Mouse (Mus musculus): ENCODE results near the gene Stac. TPM values are rescaled to one million over a fixed set of nuclear protein-coding genes. Genes with fewer than 3 reads are reported as not detected.
A peak's percentile ranks its signal among the peaks of the same experiment; 100 is the strongest.

The Stac gene
- polyA plus RNA-seq, 1 experiment from 2014 or later = 2.8 TPM

- Histone ChIP-seq H3K4me3 (ENCODE audit: low read length) (no peak overlapping the region), H3K27ac (ENCODE audit: low read length) (no peak overlapping the region), H3K9ac (ENCODE audit: low read depth, low read length) (no peak overlapping the region), H3K9me3 (ENCODE audit: control insufficient read depth, low read length) (no peaks in the 10 kb centered on the region), H3K4me1 (ENCODE audit: control insufficient read depth, insufficient read depth, low read length) (no peaks in the 10 kb centered on the region), H3K27me3 (replicated peaks; ENCODE audit: control insufficient read depth, insufficient read depth, low read length) (no peaks in the 10 kb centered on the region), H3K36me3 (ENCODE audit: control insufficient read depth, insufficient read depth, low read length) (no peaks in the 10 kb centered on the region), H3K4me2 (ENCODE audit: low read depth, low read length) (no peak overlapping the region)
- WGBS = 79% methylated on average over 4 of the region's 4 CpGs
- no peak for ATAC-seq
Observed at GRCm38 (mm10) chr9:111632833-111633232, 57.3 kb downstream of the Stac start.

GRCm38 (mm10) chr9:111621191-111621590 is 69.0 kb downstream of the Stac start:
- Histone ChIP-seq H3K4me1 (ENCODE audit: control insufficient read depth, insufficient read depth, low read length) (no peaks in the 10 kb centered on the region), H3K4me2 (ENCODE audit: low read depth, low read length) (no peak overlapping the region), H3K36me3 (ENCODE audit: control insufficient read depth, insufficient read depth, low read length) (no peaks in the 10 kb centered on the region), H3K9me3 (ENCODE audit: control insufficient read depth, low read length) (no peaks in the 10 kb centered on the region), H3K27me3 (replicated peaks; ENCODE audit: control insufficient read depth, insufficient read depth, low read length) (no peaks in the 10 kb centered on the region), H3K4me3 (ENCODE audit: low read length) (no peak overlapping the region), H3K9ac (ENCODE audit: low read depth, low read length) (no peak overlapping the region), H3K27ac (ENCODE audit: low read length) (no peak overlapping the region)
- ATAC-seq = no peak
- 68% methylated on average over 2 of the region's 2 CpGs for WGBS

GRCm38 (mm10) chr9:111611341-111611740 is 78.8 kb downstream of the Stac start:
- no peak for ATAC-seq
- Histone ChIP-seq H3K9ac (ENCODE audit: low read depth, low read length) (no peak overlapping the region), H3K27ac (ENCODE audit: low read length) (no peak overlapping the region), H3K4me1 (ENCODE audit: control insufficient read depth, insufficient read depth, low read length) (no peaks in the 10 kb centered on the region), H3K4me3 (ENCODE audit: low read length) (no peak overlapping the region), H3K4me2 (ENCODE audit: low read depth, low read length) (no peak overlapping the region), H3K9me3 (ENCODE audit: control insufficient read depth, low read length) (no peaks in the 10 kb centered on the region), H3K36me3 (ENCODE audit: control insufficient read depth, insufficient read depth, low read length) (no peaks in the 10 kb centered on the region), H3K27me3 (replicated peaks; ENCODE audit: control insufficient read depth, insufficient read depth, low read length) (no peaks in the 10 kb centered on the region)
- WGBS = 62% methylated on average over 3 of the region's 3 CpGs

- no peak overlapping the region for H3K4me2 ChIP-seq (ENCODE audit: low read depth, low read length)
- ATAC-seq = peak; percentile 38; the same call in 1 of the 2 replicates
- 51% methylated on average over 6 of the region's 6 CpGs for WGBS
Observed at GRCm38 (mm10) chr9:111608762-111609161, 81.4 kb downstream of the Stac start.

GRCm38 (mm10) chr9:111606603-111607002 is 83.5 kb downstream of the Stac start:
- Histone ChIP-seq H3K27ac (ENCODE audit: low read length) (no peak overlapping the region), H3K4me1 (ENCODE audit: control insufficient read depth, insufficient read depth, low read length) (no peaks in the 10 kb centered on the region), H3K9me3 (ENCODE audit: control insufficient read depth, low read length) (no peaks in the 10 kb centered on the region), H3K4me3 (ENCODE audit: low read length) (no peak overlapping the region), H3K4me2 (ENCODE audit: low read depth, low read length) (no peak overlapping the region), H3K9ac (ENCODE audit: low read depth, low read length) (no peak overlapping the region), H3K27me3 (replicated peaks; ENCODE audit: control insufficient read depth, insufficient read depth, low read length) (no peaks in the 10 kb centered on the region), H3K36me3 (ENCODE audit: control insufficient read depth, insufficient read depth, low read length) (no peaks in the 10 kb centered on the region)
- no peak for ATAC-seq
- 89% methylated on average over 8 of the region's 8 CpGs for WGBS

More at GRCm38 (mm10) chr9:111608762-111609161, 81.4 kb downstream of the Stac start:
- Histone ChIP-seq H3K27me3 (replicated peaks; ENCODE audit: control insufficient read depth, insufficient read depth, low read length) (no peaks in the 10 kb centered on the region), H3K9ac (ENCODE audit: low read depth, low read length) (no peak overlapping the region), H3K36me3 (ENCODE audit: control insufficient read depth, insufficient read depth, low read length) (no peaks in the 10 kb centered on the region), H3K4me1 (ENCODE audit: control insufficient read depth, insufficient read depth, low read length) (no peaks in the 10 kb centered on the region), H3K4me3 (ENCODE audit: low read length) (no peak overlapping the region), H3K27ac (ENCODE audit: low read length) (no peak overlapping the region), H3K9me3 (ENCODE audit: control insufficient read depth, low read length) (no peaks in the 10 kb centered on the region)

GRCm38 (mm10) chr9:111587527-111587926 is 102.6 kb downstream of the Stac start:
- Histone ChIP-seq H3K4me1 (ENCODE audit: control insufficient read depth, insufficient read depth, low read length) (no peaks in the 10 kb centered on the region), H3K9me3 (ENCODE audit: control insufficient read depth, low read length) (no peaks in the 10 kb centered on the region), H3K36me3 (ENCODE audit: control insufficient read depth, insufficient read depth, low read length) (no peaks in the 10 kb centered on the region), H3K4me2 (ENCODE audit: low read depth, low read length) (no peak overlapping the region), H3K4me3 (ENCODE audit: low read length) (no peak overlapping the region), H3K27ac (ENCODE audit: low read length) (no peak overlapping the region), H3K9ac (ENCODE audit: low read depth, low read length) (no peak overlapping the region), H3K27me3 (replicated peaks; ENCODE audit: control insufficient read depth, insufficient read depth, low read length) (no peaks in the 10 kb centered on the region)
- 80% methylated on average over 2 of the region's 2 CpGs for WGBS
- no peak for ATAC-seq

- Histone ChIP-seq H3K9me3 (ENCODE audit: control insufficient read depth, low read length) (no peaks in the 10 kb centered on the region), H3K9ac (ENCODE audit: low read depth, low read length) (no peak overlapping the region), H3K27ac (ENCODE audit: low read length) (no peak overlapping the region), H3K27me3 (replicated peaks; ENCODE audit: control insufficient read depth, insufficient read depth, low read length) (no peaks in the 10 kb centered on the region), H3K4me2 (ENCODE audit: low read depth, low read length) (no peak overlapping the region), H3K4me3 (ENCODE audit: low read length) (no peak overlapping the region), H3K36me3 (ENCODE audit: control insufficient read depth, insufficient read depth, low read length) (no peaks in the 10 kb centered on the region), H3K4me1 (ENCODE audit: control insufficient read depth, insufficient read depth, low read length) (no peaks in the 10 kb centered on the region)
- WGBS = 67% methylated on average over 9 of the region's 9 CpGs
- no peak for ATAC-seq
Observed at GRCm38 (mm10) chr9:111578784-111579183, 111.4 kb downstream of the Stac start.

- H3K9ac ChIP-seq (ENCODE audit: low read depth, low read length) = no peak overlapping the region
- no peak overlapping the region for H3K27ac ChIP-seq (ENCODE audit: low read length)
- no peaks in the 10 kb centered on the region for H3K4me1 ChIP-seq (ENCODE audit: control insufficient read depth, insufficient read depth, low read length)
- H3K9me3 ChIP-seq (ENCODE audit: control insufficient read depth, low read length) = no peaks in the 10 kb centered on the region
- H3K4me3 ChIP-seq (ENCODE audit: low read length) = no peak overlapping the region
- no peaks in the 10 kb centered on the region for H3K27me3 ChIP-seq (replicated peaks; ENCODE audit: control insufficient read depth, insufficient read depth, low read length)
- no peaks in the 10 kb centered on the region for H3K36me3 ChIP-seq (ENCODE audit: control insufficient read depth, insufficient read depth, low read length)
- no peak overlapping the region for H3K4me2 ChIP-seq (ENCODE audit: low read depth, low read length)
- ATAC-seq = no peak
- WGBS = 74% methylated on average over 6 of the region's 6 CpGs
Observed at GRCm38 (mm10) chr9:111577453-111577852, 112.7 kb downstream of the Stac start.

- Histone ChIP-seq H3K36me3 (ENCODE audit: control insufficient read depth, insufficient read depth, low read length) (no peaks in the 10 kb centered on the region), H3K4me3 (ENCODE audit: low read length) (no peak overlapping the region), H3K27ac (ENCODE audit: low read length) (no peak overlapping the region), H3K9ac (ENCODE audit: low read depth, low read length) (no peak overlapping the region), H3K9me3 (ENCODE audit: control insufficient read depth, low read length) (no peaks in the 10 kb centered on the region), H3K4me1 (ENCODE audit: control insufficient read depth, insufficient read depth, low read length) (no peaks in the 10 kb centered on the region), H3K27me3 (replicated peaks; ENCODE audit: control insufficient read depth, insufficient read depth, low read length) (no peaks in the 10 kb centered on the region), H3K4me2 (ENCODE audit: low read depth, low read length) (no peak overlapping the region)
- WGBS = 43% methylated on average over 4 of the region's 4 CpGs
- no peak for ATAC-seq
Observed at GRCm38 (mm10) chr9:111575889-111576288, 114.3 kb downstream of the Stac start.

GRCm38 (mm10) chr9:111573836-111574235 is 116.3 kb downstream of the Stac start:
- Histone ChIP-seq H3K36me3 (ENCODE audit: control insufficient read depth, insufficient read depth, low read length) (no peaks in the 10 kb centered on the region), H3K9ac (ENCODE audit: low read depth, low read length) (no peak overlapping the region), H3K4me2 (ENCODE audit: low read depth, low read length) (no peak overlapping the region), H3K9me3 (ENCODE audit: control insufficient read depth, low read length) (no peaks in the 10 kb centered on the region), H3K27me3 (replicated peaks; ENCODE audit: control insufficient read depth, insufficient read depth, low read length) (no peaks in the 10 kb centered on the region), H3K4me3 (ENCODE audit: low read length) (no peak overlapping the region), H3K4me1 (ENCODE audit: control insufficient read depth, insufficient read depth, low read length) (no peaks in the 10 kb centered on the region), H3K27ac (ENCODE audit: low read length) (no peak overlapping the region)
- 90% methylated on average over 5 of the region's 5 CpGs for WGBS
- no peak for ATAC-seq

All from intestine, embryonic 16.5 days (tissue).